Mouse (Mus musculus) midbrain, embryonic 13.5 days (tissue): ENCODE results near the gene D430041D05Rik. TPM values are rescaled to one million over a fixed set of nuclear protein-coding genes. Genes with fewer than 3 reads are reported as not detected.

Source experiments
- ATAC-seq: fragments of 200-750 bp; cut with Nextera tagmentation; 2 replicates; pipeline ENCODE4 v1.8.0; 2017; ENCODE audit warnings: mild to moderate bottlenecking, moderate TSS enrichment, moderate library complexity
- H3K27ac ChIP-seq: fragments of 300-500 bp; sonication (generic); 2 replicates; pipeline ENCODE4 v1.5.1; 2015; ENCODE audit warnings: inconsistent platforms, mild to moderate bottlenecking, moderate library complexity
- H3K27me3 ChIP-seq: fragments of 300-500 bp; sonication (generic); 2 replicates; pipeline ENCODE4 v1.6.1; 2015; ENCODE audit warnings: mild to moderate bottlenecking, inconsistent platforms
- H3K36me3 ChIP-seq: fragments of 300-500 bp; sonication (generic); 2 replicates; pipeline ENCODE4 v1.6.1; 2015; ENCODE audit warnings: mild to moderate bottlenecking, inconsistent platforms
- H3K4me1 ChIP-seq: fragments of 300-500 bp; sonication (generic); replicated peaks from 2 replicates; pipeline ENCODE4 v1.6.1; 2015; ENCODE audit warnings: inconsistent platforms
- H3K4me2 ChIP-seq: fragments of 300-500 bp; sonication (generic); replicated peaks from 2 replicates; pipeline ENCODE4 v1.6.1; 2015; ENCODE audit warnings: moderate library complexity, mild to moderate bottlenecking, inconsistent platforms
- H3K4me3 ChIP-seq: fragments of 300-500 bp; sonication (generic); replicated peaks from 2 replicates; pipeline ENCODE4 v1.5.1; 2015; ENCODE audit warnings: mild to moderate bottlenecking, inconsistent platforms
- H3K9ac ChIP-seq: fragments of 300-500 bp; sonication (generic); replicated peaks from 2 replicates; pipeline ENCODE4 v1.6.1; 2015; ENCODE audit warnings: mild to moderate bottlenecking, inconsistent platforms
- H3K9me3 ChIP-seq: fragments of 300-500 bp; sonication (generic); 2 replicates; pipeline ENCODE4 v1.6.1; 2016; ENCODE audit warnings: mild to moderate bottlenecking, inconsistent platforms
- WGBS: fragments of 180-500 bp; shearing (Covaris S2); methylation state at CpG from one replicate; pipeline ENCODE4 v1.1.7; 2015; 5-methylcytosine and 5-hydroxymethylcytosine counted together
- polyA plus RNA-seq: library from polyadenylated mRNA; unstranded; fragments of >200 nt; fragmentation: Nextera tagmentation; extraction: Ambion mirVana; gene quantifications from 2 replicates; pipeline ENCODE4 v1.2.1, GENCODE M21; 2015

D430041D05Rik gene
- polyA plus RNA-seq, 1 experiment from 2014 or later = 6.4 TPM

DNA sequence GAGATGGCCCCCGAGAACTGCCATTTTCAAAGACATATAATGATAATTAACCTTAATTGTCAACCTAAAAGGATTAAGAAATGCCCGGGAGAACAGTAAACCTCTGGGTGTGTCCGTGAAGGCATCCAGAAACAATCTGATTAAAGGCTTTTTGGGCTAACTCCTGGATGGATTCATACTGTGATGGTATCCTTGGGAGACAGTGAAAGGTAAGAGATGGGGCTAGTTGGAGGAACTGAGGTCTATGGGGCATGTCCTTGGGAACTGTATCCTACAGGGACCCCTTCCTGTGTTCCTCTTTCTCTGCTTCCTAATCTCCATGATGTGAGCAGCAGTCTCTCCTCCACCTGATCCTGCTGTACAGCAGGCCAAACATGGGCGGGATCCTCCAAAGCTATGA is 38.7 kb downstream of the D430041D05Rik start:
- no peak for ATAC-seq
- Histone ChIP-seq H3K27me3 (no peaks in the 10 kb centered on the region), H3K36me3 (no peaks in the 10 kb centered on the region), H3K9me3 (no peaks in the 10 kb centered on the region), H3K4me1 (peaks cover 16% of the 10 kb centered on the region), H3K4me3 (no peak overlapping the region), H3K9ac (no peak overlapping the region), H3K27ac (no peak overlapping the region), H3K4me2 (no peak overlapping the region)
- 64% methylated on average over 4 of the region's 4 CpGs for WGBS

DNA sequence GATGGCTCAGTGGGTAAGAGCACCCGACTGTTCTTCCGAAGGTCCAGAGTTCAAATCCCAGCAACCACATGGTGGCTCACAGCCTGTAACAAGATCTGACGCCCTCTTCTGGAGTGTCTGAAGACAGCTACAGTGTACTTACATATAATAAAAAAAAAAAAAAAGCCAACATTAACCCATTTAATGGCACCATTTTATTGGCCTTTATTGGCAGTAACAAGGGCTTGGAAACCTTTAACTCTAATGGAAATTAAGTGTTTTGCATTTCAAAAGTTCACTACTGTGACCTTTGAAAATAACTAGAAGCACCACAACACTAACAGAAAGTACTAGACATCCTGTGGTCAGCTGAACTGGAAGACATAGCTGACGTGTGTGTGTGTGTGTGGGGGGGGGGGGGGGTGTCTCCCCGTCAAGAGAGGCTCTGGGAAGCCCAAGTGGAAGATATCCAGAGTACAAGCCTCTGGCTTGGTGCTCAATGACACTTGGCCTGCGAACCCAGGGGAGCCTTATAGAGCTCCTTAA is 39.1 kb downstream of the D430041D05Rik start:
- H3K4me3 ChIP-seq = no peak overlapping the region
- H3K4me2 ChIP-seq = no peak overlapping the region
- peaks cover 18% of the 10 kb centered on the region for H3K4me1 ChIP-seq
- no peaks in the 10 kb centered on the region for H3K27me3 ChIP-seq
- no peak for ATAC-seq
- 75% methylated on average over 6 of the region's 6 CpGs for WGBS
- no peaks in the 10 kb centered on the region for H3K36me3 ChIP-seq
- H3K9me3 ChIP-seq = no peaks in the 10 kb centered on the region
- H3K9ac ChIP-seq = no peak overlapping the region
- H3K27ac ChIP-seq = no peak overlapping the region

DNA sequence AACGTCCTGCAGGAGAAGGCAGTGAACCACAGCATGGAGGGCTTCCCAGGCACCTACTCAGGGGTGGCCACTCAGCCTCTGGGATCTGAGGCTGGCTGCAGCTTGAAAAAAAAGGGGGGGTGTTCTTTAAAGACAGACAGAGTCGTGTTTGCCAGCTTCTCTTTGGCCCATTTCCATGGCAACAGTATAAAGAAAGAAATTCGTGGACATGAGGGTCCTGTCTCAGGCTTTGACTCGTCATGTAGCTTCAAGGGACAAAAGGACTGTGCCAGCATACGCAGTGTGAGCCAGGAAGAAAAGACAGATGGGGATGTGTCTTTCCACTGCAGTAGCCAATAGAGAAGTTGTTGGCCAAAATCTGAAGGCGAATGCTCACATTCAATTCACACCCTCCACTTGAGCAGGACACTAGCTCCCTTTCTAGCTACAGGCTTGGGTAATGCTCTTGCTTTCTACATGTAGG is 42.9 kb downstream of the D430041D05Rik start:
- Histone ChIP-seq H3K27me3 (no peaks in the 10 kb centered on the region), H3K36me3 (no peaks in the 10 kb centered on the region), H3K27ac (peak overlapping the region; percentile 25), H3K4me2 (no peak overlapping the region), H3K4me3 (no peak overlapping the region), H3K9me3 (no peaks in the 10 kb centered on the region), H3K4me1 (peaks cover 18% of the 10 kb centered on the region), H3K9ac (no peak overlapping the region)
- ATAC-seq = peak; percentile 93
- 4% methylated on average over 6 of the region's 6 CpGs for WGBS

DNA sequence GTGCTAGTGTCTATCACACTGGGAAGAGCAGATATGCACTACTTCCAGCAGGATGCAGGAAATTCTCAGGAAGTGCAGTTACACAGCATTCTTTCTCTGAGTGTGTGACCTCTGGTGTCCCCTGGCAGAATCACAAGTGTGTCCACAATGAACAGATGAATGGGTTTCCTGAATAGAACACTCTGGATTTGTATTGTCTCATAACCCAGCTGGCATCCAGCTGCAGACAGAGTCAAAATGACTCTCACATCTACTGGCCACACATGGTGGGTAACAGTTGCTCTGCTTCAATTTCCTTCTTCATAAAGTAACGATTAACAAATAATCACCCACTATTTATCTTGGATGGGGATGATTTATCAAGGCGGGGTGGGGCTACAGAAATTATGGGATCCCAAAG is 43.5 kb downstream of the D430041D05Rik start:
- Histone ChIP-seq H3K27ac (peak overlapping the region; percentile 25), H3K9ac (no peak overlapping the region), H3K4me3 (no peak overlapping the region), H3K9me3 (no peaks in the 10 kb centered on the region), H3K36me3 (no peaks in the 10 kb centered on the region), H3K4me1 (peaks cover 18% of the 10 kb centered on the region), H3K4me2 (no peak overlapping the region), H3K27me3 (no peaks in the 10 kb centered on the region)
- 67% methylated on average over 2 of the region's 2 CpGs for WGBS
- peak; percentile 34 for ATAC-seq

DNA sequence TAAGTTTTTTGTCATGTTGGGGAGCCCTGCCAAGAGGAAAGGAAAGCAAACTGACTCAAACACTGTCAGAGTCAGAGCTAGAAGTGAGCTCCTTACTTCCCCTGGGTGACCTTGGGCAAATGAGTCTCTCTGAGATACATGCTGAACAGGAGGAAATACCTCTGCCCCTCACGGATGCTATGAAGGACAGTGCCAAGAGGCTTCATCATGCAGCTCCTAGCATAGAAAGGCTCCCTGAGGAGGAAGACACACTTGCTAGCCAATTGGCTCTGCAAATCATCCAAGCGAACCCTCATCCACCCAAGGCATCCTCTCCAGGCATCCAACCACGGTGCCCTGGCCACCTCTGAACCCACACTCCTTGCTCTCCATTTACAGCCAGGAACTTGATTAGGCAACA is 51.5 kb downstream of the D430041D05Rik start:
- Histone ChIP-seq H3K4me3 (no peak overlapping the region), H3K4me1 (no peaks in the 10 kb centered on the region), H3K27ac (no peak overlapping the region), H3K27me3 (no peaks in the 10 kb centered on the region), H3K9ac (no peak overlapping the region), H3K4me2 (no peak overlapping the region), H3K36me3 (no peaks in the 10 kb centered on the region), H3K9me3 (no peaks in the 10 kb centered on the region)
- ATAC-seq = no peak
- 89% methylated on average over 3 of the region's 3 CpGs for WGBS

DNA sequence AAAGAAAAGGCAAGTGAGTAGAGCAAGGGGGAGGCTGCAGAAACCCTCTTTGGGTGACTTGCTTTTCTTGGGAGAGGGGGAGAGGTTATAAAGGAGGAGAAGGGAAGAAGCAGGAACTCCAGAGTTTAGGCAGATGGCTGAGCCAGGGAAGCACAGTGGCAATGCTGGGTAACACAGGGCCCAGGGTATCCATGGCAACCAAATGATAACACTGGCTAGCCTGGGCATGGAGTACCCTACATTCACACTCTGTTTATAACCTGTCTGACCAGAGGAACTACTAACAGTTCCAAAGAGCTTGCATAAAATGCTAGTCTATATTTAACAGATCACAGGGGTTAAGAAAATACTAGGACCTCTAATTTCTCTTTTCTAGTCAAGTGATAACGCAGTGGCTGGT is 51.9 kb downstream of the D430041D05Rik start:
- no peak overlapping the region for H3K4me3 ChIP-seq
- H3K9ac ChIP-seq = no peak overlapping the region
- no peaks in the 10 kb centered on the region for H3K9me3 ChIP-seq
- 100% methylated on average over 1 of the region's 1 CpGs for WGBS
- no peaks in the 10 kb centered on the region for H3K4me1 ChIP-seq
- H3K4me2 ChIP-seq = no peak overlapping the region
- H3K27me3 ChIP-seq = no peaks in the 10 kb centered on the region
- ATAC-seq = 0 out of 2 replicates have a peak, but pooled peaks have one; percentile 53
- no peaks in the 10 kb centered on the region for H3K36me3 ChIP-seq
- no peak overlapping the region for H3K27ac ChIP-seq

DNA sequence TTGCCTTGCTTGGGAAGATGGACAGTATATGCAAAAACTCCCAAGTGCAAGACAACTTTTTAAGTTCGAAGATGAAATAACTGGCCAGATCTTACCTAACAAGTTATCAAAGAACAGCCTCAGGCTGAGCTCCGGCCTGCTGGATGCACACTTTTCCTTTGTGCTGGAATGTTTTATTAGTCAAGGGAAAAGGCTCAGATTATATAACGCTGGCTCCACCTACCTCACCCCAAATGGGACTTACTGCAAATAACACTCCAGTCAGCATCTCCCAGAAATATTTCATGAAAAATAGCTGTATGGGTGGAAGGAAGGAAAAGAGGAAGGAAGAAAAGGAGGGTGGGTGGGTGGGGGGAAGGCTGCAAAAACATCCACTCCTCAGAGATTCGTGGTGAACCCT is 54.3 kb downstream of the D430041D05Rik start:
- no peaks in the 10 kb centered on the region for H3K4me1 ChIP-seq
- ATAC-seq = no peak
- no peaks in the 10 kb centered on the region for H3K36me3 ChIP-seq
- no peaks in the 10 kb centered on the region for H3K27me3 ChIP-seq
- no peak overlapping the region for H3K4me2 ChIP-seq
- WGBS = 79% methylated on average over 4 of the region's 4 CpGs
- H3K9me3 ChIP-seq = no peaks in the 10 kb centered on the region
- H3K4me3 ChIP-seq = no peak overlapping the region
- no peak overlapping the region for H3K9ac ChIP-seq
- no peak overlapping the region for H3K27ac ChIP-seq

DNA sequence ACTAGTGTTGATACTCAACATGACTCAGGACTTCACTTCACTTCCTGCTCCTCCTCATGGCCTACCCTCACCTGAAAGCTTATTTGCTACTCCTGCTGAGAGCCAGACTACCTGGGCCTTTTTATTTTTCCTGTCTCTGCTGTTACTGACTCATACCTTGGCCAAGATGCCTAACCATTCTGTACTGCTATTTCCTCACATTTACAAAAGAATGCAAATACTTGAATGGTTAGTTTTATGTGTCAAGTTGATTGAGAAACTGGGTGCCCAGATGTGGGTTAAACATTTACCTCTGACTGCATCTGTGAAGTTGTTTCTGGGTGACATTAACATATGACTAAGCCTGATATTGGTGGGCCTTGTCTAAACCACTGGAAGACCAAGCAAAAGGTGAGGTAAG is 56.7 kb downstream of the D430041D05Rik start:
- ATAC-seq = no peak
- Histone ChIP-seq H3K9ac (no peak overlapping the region), H3K36me3 (no peaks in the 10 kb centered on the region), H3K27me3 (no peaks in the 10 kb centered on the region), H3K27ac (no peak overlapping the region), H3K4me1 (no peaks in the 10 kb centered on the region), H3K4me3 (no peak overlapping the region), H3K9me3 (no peaks in the 10 kb centered on the region), H3K4me2 (no peak overlapping the region)

DNA sequence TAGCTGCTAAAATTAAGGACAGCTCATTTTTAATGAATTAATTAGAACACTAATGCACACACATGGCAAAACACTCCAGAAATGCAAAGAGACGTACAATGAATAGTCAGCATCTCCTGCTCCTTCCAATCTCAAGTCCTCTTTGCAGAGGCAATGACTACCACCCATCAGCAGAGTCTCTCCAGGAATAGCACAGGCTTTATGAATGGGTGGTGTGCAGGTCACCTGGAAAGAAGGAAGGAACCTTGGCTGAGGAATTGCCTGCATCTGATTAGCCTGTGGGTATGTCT is 58.7 kb downstream of the D430041D05Rik start:
- H3K4me2 ChIP-seq = no peak overlapping the region
- no peak overlapping the region for H3K4me3 ChIP-seq
- no peaks in the 10 kb centered on the region for H3K36me3 ChIP-seq
- H3K9me3 ChIP-seq = no peaks in the 10 kb centered on the region
- H3K9ac ChIP-seq = no peak overlapping the region
- WGBS = 74% methylated on average over 1 of the region's 1 CpGs
- H3K27me3 ChIP-seq = no peaks in the 10 kb centered on the region
- H3K27ac ChIP-seq = no peak overlapping the region
- ATAC-seq = no peak
- H3K4me1 ChIP-seq = no peaks in the 10 kb centered on the region

DNA sequence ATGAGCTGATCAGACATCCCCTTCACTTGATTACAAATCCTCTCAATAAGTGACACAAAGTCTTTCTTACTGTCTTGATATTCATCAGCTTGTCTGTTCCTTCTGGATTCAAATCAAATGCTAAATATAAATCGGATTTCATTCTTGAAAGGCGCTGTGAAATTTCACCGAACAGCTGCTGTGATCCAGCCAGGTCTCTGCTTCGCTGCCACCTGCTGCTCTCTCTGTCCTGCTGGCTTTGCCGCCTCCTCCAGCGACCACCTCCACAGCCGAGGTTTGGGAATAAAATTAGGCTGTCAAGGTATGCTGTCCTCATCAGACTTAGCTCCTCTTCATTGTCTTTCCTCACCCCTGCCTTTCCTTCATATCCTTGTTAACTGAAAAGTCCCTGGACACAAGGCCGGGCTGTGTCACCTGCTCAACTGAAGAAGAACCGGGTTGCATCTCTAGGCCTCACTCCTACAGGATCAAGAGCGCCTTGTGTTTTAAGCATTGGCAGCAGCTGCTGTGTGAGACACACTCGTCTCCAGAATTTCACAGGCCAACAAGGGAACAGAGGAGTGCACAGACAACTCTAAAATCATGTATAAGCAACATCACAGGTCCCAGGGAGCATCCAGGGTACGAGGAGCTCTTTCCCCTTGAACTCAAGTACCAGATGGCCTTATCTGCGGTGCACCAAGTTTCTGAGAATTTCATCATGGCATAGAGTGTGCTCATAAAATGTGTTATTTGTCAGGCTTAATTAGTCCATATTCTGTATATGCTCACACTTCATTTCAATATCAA is 59.2 kb downstream of the D430041D05Rik start:
- no peaks in the 10 kb centered on the region for H3K4me1 ChIP-seq
- no peak for ATAC-seq
- no peak overlapping the region for H3K9ac ChIP-seq
- no peaks in the 10 kb centered on the region for H3K9me3 ChIP-seq
- H3K27me3 ChIP-seq = no peaks in the 10 kb centered on the region
- WGBS = 75% methylated on average over 13 of the region's 13 CpGs
- no peak overlapping the region for H3K27ac ChIP-seq
- H3K4me2 ChIP-seq = no peak overlapping the region
- H3K4me3 ChIP-seq = no peak overlapping the region
- H3K36me3 ChIP-seq = no peaks in the 10 kb centered on the region

DNA sequence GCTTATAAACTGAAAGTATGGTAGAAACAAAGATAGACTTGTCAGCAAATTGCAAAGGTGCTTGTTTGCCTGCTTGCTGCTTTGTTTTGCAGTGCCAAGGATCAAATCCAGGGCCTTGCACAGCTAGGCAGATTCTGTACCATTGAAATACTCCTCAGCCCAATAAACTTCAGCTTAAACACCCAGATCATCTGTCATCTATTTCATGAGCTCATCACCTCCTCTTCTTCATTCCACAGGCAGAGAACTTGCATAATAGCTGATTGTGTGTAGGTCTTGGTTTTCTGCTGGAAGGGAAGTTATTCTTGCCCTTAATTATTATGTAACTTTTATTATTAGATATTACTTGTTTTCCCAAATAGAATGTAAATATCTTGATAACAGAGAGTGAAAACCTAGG is 73.2 kb downstream of the D430041D05Rik start:
- ATAC-seq = no peak
- H3K9ac ChIP-seq = no peak overlapping the region
- H3K27me3 ChIP-seq = no peaks in the 10 kb centered on the region
- no peak overlapping the region for H3K4me2 ChIP-seq
- H3K9me3 ChIP-seq = 0 out of 2 replicates have a peak, but pooled peaks cover 4% of the 10 kb centered on the region
- H3K4me3 ChIP-seq = no peak overlapping the region
- no peak overlapping the region for H3K27ac ChIP-seq
- peaks cover 10% of the 10 kb centered on the region; the same call in 1 of the 2 replicates for H3K4me1 ChIP-seq
- no peaks in the 10 kb centered on the region for H3K36me3 ChIP-seq

DNA sequence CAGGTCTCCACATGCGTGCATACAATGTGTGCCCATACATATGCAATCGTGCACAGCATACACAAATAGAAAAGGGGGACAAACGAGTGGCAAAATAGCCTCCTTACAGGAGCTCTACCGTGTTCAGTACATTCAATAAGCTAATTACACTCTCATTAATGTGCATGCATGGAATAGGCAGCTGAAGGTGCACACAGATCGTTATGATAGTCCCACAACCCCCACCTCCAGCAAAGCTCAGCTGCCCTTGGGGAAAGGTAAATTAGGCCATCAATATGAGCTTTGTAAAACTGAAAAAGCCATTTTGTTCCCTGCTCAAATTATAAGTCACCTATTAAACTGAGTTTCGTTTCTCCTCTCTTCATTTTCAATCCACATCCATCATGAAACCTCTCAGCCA is 75.0 kb downstream of the D430041D05Rik start:
- Histone ChIP-seq H3K27ac (0 out of 2 replicates have a peak overlapping the region, but pooled peaks have one; percentile 6), H3K9me3 (no peaks in the 10 kb centered on the region), H3K4me3 (no peak overlapping the region), H3K4me1 (peaks cover 10% of the 10 kb centered on the region; the same call in 1 of the 2 replicates), H3K4me2 (no peak overlapping the region), H3K9ac (no peak overlapping the region), H3K36me3 (no peaks in the 10 kb centered on the region), H3K27me3 (no peaks in the 10 kb centered on the region)
- no peak for ATAC-seq
- WGBS = 64% methylated on average over 6 of the region's 6 CpGs

DNA sequence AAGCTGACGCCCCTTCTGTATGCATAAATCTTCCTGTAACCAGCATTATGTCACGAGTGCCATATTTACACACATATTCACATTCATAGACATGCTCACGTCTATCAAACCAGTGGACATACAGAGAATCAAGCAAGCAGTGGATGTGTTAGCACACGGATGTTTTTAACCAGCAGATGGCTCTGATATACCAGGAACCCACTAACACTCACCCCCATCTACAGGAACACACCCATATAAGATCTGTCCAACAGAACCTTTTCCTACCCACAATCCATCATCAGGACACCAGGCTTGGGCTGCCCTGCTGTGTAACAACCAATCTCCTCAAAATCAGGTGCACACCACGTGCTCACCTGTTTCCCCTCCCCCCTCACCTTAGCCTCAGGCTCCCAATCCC is 76.9 kb downstream of the D430041D05Rik start:
- no peak for ATAC-seq

More for the DNA sequence above, 76.9 kb downstream of the D430041D05Rik start:
- Histone ChIP-seq H3K4me3 (no peak overlapping the region), H3K9ac (no peak overlapping the region), H3K9me3 (no peaks in the 10 kb centered on the region), H3K27ac (no peak overlapping the region), H3K27me3 (no peaks in the 10 kb centered on the region), H3K4me1 (peaks cover 10% of the 10 kb centered on the region; the same call in 1 of the 2 replicates), H3K36me3 (no peaks in the 10 kb centered on the region), H3K4me2 (no peak overlapping the region)
- WGBS = 70% methylated on average over 5 of the region's 5 CpGs
